Mouse (Mus musculus) embryonic facial prominence, embryonic 10.5 days (tissue): ENCODE results near the gene Agmat. TPM values are rescaled to one million over a fixed set of nuclear protein-coding genes. Genes with fewer than 3 reads are reported as not detected.

ENCODE experiments used
- DNase-seq: peaks from one replicate; pipeline ENCODE4 v3.0.0-alpha.2; 2017; ENCODE audit warnings: low spot score
- H3K27ac ChIP-seq: fragments of 300-500 bp; sonication (generic); replicated peaks from 2 replicates; pipeline ENCODE4 v1.5.1; 2016; ENCODE audit warnings: mild to moderate bottlenecking
- H3K27me3 ChIP-seq: fragments of 300-500 bp; sonication (generic); replicated peaks from 2 replicates; pipeline ENCODE4 v1.6.1; 2016; ENCODE audit warnings: low read depth, mild to moderate bottlenecking; ENCODE audit not compliant: poor library complexity, severe bottlenecking
- H3K36me3 ChIP-seq: fragments of 300-500 bp; sonication (generic); replicated peaks from 2 replicates; pipeline ENCODE4 v1.6.1; 2016; ENCODE audit warnings: mild to moderate bottlenecking, moderate library complexity
- H3K4me1 ChIP-seq: fragments of 300-500 bp; sonication (generic); 2 replicates; pipeline ENCODE4 v1.6.1; 2016
- H3K4me3 ChIP-seq: fragments of 300-500 bp; sonication (generic); 2 replicates; pipeline ENCODE4 v1.5.1; 2016; ENCODE audit warnings: mild to moderate bottlenecking, moderate library complexity
- H3K9me3 ChIP-seq: fragments of 300-500 bp; sonication (generic); 2 replicates; pipeline ENCODE4 v1.6.1; 2016; ENCODE audit warnings: mild to moderate bottlenecking
- WGBS: fragments of 180-500 bp; shearing (Covaris S2); methylation state at CpG from one replicate; pipeline ENCODE4 v1.1.7; 2016; 5-methylcytosine and 5-hydroxymethylcytosine counted together
- polyA plus RNA-seq: library from polyadenylated mRNA; unstranded; fragments of >200 nt; fragmentation: Nextera tagmentation; extraction: Ambion mirVana; gene quantifications from 2 replicates; pipeline ENCODE4 v1.2.1, GENCODE M21; 2016

Agmat gene
- polyA plus RNA-seq, 1 experiment from 2014 or later: not detected

DNA sequence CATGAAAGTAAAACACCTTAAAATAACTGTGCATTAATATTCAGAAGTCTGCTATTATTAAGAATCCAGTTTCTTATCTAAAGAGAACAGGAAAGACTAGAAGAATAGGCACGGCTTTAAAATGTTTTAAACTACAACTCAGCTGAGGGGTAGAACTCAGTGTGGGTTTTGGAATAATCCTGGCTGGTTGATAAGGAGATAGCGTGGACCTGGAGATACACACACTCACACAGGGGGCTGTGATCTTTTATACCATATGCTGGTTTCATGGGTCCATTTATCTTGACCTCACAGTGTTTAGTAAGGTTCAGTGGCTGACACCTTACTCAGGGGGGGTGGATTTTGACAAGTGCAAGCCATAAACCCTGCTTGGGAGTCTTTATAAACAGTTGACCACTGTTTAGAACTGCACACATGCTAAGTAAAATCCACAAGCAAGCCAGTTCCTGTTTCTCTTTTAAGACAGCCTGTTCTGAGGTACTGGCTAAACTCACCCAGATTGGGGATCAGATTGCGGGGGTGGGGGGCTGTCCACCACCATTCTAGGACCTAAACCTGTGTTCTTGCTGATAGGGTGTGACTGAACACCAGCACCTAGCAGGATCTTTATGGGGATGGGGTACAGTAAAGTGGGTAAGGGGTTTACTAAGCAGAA, 43.2 kb downstream of the Agmat start:
- no peak for DNase-seq
- peaks cover 25% of the 10 kb centered on the region for H3K4me1 ChIP-seq
- H3K27ac ChIP-seq: peak overlapping the region; percentile 92
- WGBS: 62% methylated on average over 3 of the region's 3 CpGs
- no peaks in the 10 kb centered on the region for H3K9me3 ChIP-seq
- peaks cover 34% of the 10 kb centered on the region for H3K36me3 ChIP-seq
- H3K4me3 ChIP-seq: peak overlapping the region; percentile 89
- H3K27me3 ChIP-seq: no peaks in the 10 kb centered on the region

GRCm38 (mm10) chr4:141790524-141790990, 44.1 kb downstream of the Agmat start, which contains the start of gene Dnajc16:
Gene Dnajc16 (minus strand): TSS chr4:141790931.
- H3K9me3 ChIP-seq: no peaks in the 10 kb centered on the region
- WGBS: under 1% methylated on average over 42 of the region's 42 CpGs
- peak within 1 kb of the TSS; percentile 89 for H3K4me3 ChIP-seq
- peak within 1 kb of the TSS; percentile 92 for H3K27ac ChIP-seq
- DNase-seq: peak; percentile 98
- peaks cover 25% of the 10 kb centered on the region for H3K36me3 ChIP-seq
- H3K4me1 ChIP-seq: peaks cover 32% of the 10 kb centered on the region
- no peaks in the 10 kb centered on the region for H3K27me3 ChIP-seq

DNA sequence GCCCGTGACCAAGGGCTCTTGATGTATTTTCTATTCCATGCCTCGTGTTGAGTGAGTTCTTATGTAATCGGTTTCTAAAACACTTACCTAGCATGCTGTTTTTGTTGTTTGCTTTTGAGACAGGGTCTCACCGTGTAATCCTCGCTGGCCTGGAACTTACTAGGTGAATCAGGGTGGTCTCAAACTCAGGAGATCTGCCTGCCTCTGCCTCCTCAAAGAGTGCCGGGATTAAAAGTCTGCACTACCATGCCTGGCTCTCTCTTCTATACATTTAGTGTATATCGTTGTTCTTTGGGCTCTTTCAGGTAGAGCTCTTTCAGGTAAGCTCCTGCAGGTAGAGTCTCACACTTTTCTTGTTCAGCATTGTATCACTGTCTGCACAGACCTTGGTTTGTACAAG, 45.0 kb downstream of the Agmat start:
- H3K4me3 ChIP-seq: no peak overlapping the region
- 93% methylated on average over 7 of the region's 7 CpGs for WGBS
- no peaks in the 10 kb centered on the region for H3K27me3 ChIP-seq
- H3K36me3 ChIP-seq: peaks cover 22% of the 10 kb centered on the region
- no peaks in the 10 kb centered on the region for H3K9me3 ChIP-seq
- no peak for DNase-seq
- peaks cover 38% of the 10 kb centered on the region for H3K4me1 ChIP-seq
- no peak overlapping the region for H3K27ac ChIP-seq

- no peak overlapping the region for H3K27ac ChIP-seq
- H3K9me3 ChIP-seq: no peaks in the 10 kb centered on the region
- peaks cover 24% of the 10 kb centered on the region for H3K36me3 ChIP-seq
- DNase-seq: no peak
- H3K4me3 ChIP-seq: no peak overlapping the region
- peaks cover 39% of the 10 kb centered on the region for H3K4me1 ChIP-seq
- H3K27me3 ChIP-seq: no peaks in the 10 kb centered on the region
- 91% methylated on average over 8 of the region's 8 CpGs for WGBS
Measured at GRCm38 (mm10) chr4:141791951-141792350, 45.5 kb downstream of the Agmat start.

- no peak for DNase-seq
- H3K27me3 ChIP-seq: no peaks in the 10 kb centered on the region
- peaks cover 39% of the 10 kb centered on the region for H3K4me1 ChIP-seq
- peak overlapping the region; percentile 73 for H3K4me3 ChIP-seq
- H3K9me3 ChIP-seq: no peaks in the 10 kb centered on the region
- H3K27ac ChIP-seq: peak overlapping the region; percentile 89
- 12% methylated on average over 10 of the region's 10 CpGs for WGBS
- peaks cover 24% of the 10 kb centered on the region for H3K36me3 ChIP-seq
Measured at GRCm38 (mm10) chr4:141792554-141793281, 46.2 kb downstream of the Agmat start.

DNA sequence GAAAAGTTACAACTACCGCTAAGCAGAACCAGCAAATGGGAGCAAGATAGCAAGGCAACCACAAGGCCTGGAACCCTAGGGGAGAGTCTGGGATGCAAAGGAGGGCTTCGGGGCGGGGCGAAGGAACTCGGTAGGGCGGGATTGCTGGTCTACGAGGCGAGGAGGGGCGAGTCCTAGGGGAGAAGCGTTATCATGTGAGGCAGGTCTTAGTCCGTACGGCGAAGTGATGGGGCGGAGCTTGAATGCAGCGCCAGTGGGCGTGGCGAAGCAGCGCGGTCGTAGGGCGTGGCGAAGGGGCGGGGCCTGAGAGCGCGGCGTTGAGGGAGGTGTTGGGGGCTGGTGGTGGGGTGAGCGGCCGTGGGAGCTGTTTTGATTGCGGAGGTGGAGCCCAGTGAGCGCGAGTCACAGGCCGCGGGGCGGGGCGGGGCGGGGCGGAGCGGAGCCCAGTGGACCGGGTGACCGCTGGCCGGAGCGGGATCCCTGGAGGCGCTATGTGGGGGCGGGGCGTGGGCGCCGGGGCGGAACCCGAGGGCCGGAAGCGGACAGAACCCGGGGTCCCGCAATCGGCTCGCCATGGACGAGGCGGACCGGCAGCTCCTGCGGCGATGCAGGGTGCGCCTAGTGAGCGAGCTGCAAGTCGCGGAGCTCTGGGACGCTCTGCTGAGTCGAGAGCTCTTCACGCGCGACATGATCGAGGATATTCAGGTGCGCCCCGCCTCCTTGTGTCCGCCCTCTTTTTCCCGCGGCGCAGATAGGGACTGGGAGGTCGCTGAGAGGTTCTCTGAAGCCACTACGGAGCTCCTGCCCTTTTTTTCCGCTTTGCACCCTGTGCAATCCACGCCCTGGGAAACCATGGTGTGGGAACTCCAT, 47.0 kb downstream of the Agmat start, which contains the start of gene Casp9:
Gene Casp9 (plus strand): TSS at position 331 of the 870 bp plus-strand sequence.
- peak within 1 kb of the TSS; percentile 89 for H3K27ac ChIP-seq
- peaks cover 26% of the 10 kb centered on the region for H3K36me3 ChIP-seq
- WGBS: under 1% methylated on average over 80 of the region's 80 CpGs
- H3K9me3 ChIP-seq: no peaks in the 10 kb centered on the region
- peaks cover 39% of the 10 kb centered on the region for H3K4me1 ChIP-seq
- H3K27me3 ChIP-seq: no peaks in the 10 kb centered on the region
- DNase-seq: peak; percentile 98
- H3K4me3 ChIP-seq: peak within 1 kb of the TSS; percentile 73

GRCm38 (mm10) chr4:141794152-141794535, 47.7 kb downstream of the Agmat start:
- no peak for DNase-seq
- Histone ChIP-seq H3K36me3 (peaks cover 30% of the 10 kb centered on the region), H3K9me3 (no peaks in the 10 kb centered on the region), H3K27me3 (no peaks in the 10 kb centered on the region), H3K27ac (peak overlapping the region; percentile 89), H3K4me3 (peak overlapping the region; percentile 73), H3K4me1 (peaks cover 39% of the 10 kb centered on the region)
- 18% methylated on average over 5 of the region's 5 CpGs for WGBS

GRCm38 (mm10) chr4:141796356-141796755, 49.9 kb downstream of the Agmat start:
- Histone ChIP-seq H3K4me3 (no peak overlapping the region), H3K4me1 (peaks cover 27% of the 10 kb centered on the region), H3K27me3 (no peaks in the 10 kb centered on the region), H3K9me3 (no peaks in the 10 kb centered on the region), H3K36me3 (peaks cover 30% of the 10 kb centered on the region), H3K27ac (no peak overlapping the region)
- WGBS: 92% methylated on average over 7 of the region's 7 CpGs
- DNase-seq: no peak

- Histone ChIP-seq H3K4me1 (peaks cover 27% of the 10 kb centered on the region), H3K9me3 (no peaks in the 10 kb centered on the region), H3K36me3 (peaks cover 30% of the 10 kb centered on the region), H3K27me3 (no peaks in the 10 kb centered on the region), H3K4me3 (no peak overlapping the region), H3K27ac (no peak overlapping the region)
- DNase-seq: no peak
- 84% methylated on average over 4 of the region's 4 CpGs for WGBS
Measured at GRCm38 (mm10) chr4:141796954-141797353, 50.5 kb downstream of the Agmat start.

GRCm38 (mm10) chr4:141797545-141797944, 51.1 kb downstream of the Agmat start:
- Histone ChIP-seq H3K4me1 (peaks cover 27% of the 10 kb centered on the region), H3K9me3 (no peaks in the 10 kb centered on the region), H3K36me3 (peaks cover 30% of the 10 kb centered on the region), H3K4me3 (no peak overlapping the region), H3K27me3 (no peaks in the 10 kb centered on the region), H3K27ac (no peak overlapping the region)
- 90% methylated on average over 5 of the region's 5 CpGs for WGBS
- no peak for DNase-seq

DNA sequence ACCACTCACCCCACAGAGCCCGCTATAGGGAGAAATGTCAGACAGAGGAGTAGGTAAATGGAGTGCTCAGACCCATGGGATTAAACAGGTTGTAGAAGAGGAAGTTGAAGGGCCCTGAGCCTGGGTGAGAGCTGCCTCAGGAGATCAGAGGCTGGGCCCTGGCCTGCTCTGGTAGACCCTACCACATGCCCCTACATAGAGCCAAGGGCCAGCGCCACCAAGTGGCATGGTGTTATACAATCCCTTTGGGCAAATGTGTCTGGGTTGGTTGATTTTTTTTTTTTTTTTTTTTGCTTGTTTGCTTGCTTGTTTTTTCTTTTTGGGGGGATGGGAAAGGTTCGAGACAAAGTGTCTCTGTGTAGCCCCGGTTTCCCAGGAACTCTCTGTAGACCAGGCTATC, 57.6 kb downstream of the Agmat start:
- Histone ChIP-seq H3K9me3 (no peaks in the 10 kb centered on the region), H3K4me1 (no peaks in the 10 kb centered on the region), H3K27me3 (no peaks in the 10 kb centered on the region), H3K4me3 (no peak overlapping the region), H3K27ac (no peak overlapping the region), H3K36me3 (peaks cover 64% of the 10 kb centered on the region)
- DNase-seq: no peak
- 91% methylated on average over 4 of the region's 4 CpGs for WGBS

GRCm38 (mm10) chr4:141805886-141806285, 59.4 kb downstream of the Agmat start:
- Histone ChIP-seq H3K4me3 (no peak overlapping the region), H3K27me3 (no peaks in the 10 kb centered on the region), H3K36me3 (peaks cover 82% of the 10 kb centered on the region), H3K27ac (no peak overlapping the region), H3K4me1 (no peaks in the 10 kb centered on the region), H3K9me3 (no peaks in the 10 kb centered on the region)
- DNase-seq: no peak
- 93% methylated on average over 8 of the region's 8 CpGs for WGBS
